Mouse (Mus musculus) T-helper 2 cell (primary cell): ENCODE measurements around the gene 4933409G03Rik.
"Not testable (repeated sequence)": the region's sequence is repeated elsewhere in the genome, so short reads cannot be mapped to it uniquely, and the experiment has no call there.

Source experiments
- in situ Hi-C: fragments of 300-600 bp; cut with MboI, MseI; formaldehyde crosslinking; loops from one replicate; pipeline ENCODE4 v1.15.1; 2025; ENCODE audit warnings: high pct_unique_total_duplicates

Gene 4933409G03Rik

GRCm38 (mm10) chr2:68582113-68582512, at the start of gene 4933409G03Rik:
Gene 4933409G03Rik, plus strand, starts transcription at chr2:68582413.
- in situ Hi-C loops: no loop called here

GRCm38 (mm10) chr2:68544190-68544589, 38.0 kb upstream of the 4933409G03Rik start:
- in situ Hi-C loops: no loop called here

- in situ Hi-C loops: no loop called here
These were observed 21.4 kb upstream of the 4933409G03Rik start for GRCm38 (mm10) chr2:68560821-68561220.

DNA sequence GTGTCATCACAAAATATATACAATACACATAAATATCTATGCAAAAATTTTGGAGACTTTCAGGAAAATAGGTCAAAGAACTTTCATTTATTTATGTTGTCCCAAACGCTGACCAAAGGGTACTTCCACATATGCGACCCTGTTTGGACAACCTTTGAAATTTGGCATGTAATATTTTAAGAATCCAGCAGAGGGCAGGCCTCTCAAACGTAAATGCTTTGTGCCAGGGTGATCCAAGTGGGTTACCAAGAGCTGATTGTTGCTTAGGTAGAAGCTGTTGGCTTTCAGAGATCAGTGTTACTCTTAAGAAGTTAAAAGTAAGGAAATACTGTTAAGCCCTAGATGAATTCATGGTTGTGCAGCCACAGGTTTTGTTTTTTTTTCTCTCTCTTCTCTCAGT, 18.9 kb upstream of the 4933409G03Rik start:
- in situ Hi-C loops: no loop called here

DNA sequence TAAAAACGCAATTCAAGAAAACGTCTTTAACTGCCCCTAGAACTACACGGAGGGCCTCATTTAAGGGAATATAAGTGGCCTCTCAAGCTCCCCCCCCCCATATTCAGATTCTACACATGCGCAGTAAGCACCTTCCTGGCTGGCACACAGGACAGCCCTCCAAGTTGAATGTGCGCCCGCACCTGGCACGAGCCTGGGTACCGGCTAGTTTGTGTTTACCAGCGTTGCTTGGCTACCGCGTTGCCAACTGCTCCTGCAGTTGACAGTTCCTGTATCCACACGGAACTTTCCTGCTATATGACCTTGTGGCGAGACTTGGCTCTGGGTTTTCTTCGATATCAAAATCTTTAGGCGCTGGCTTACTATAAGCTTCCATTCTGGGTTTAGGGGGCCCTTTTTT, 13.9 kb upstream of the 4933409G03Rik start:
- in situ Hi-C loops: no loop called here

DNA sequence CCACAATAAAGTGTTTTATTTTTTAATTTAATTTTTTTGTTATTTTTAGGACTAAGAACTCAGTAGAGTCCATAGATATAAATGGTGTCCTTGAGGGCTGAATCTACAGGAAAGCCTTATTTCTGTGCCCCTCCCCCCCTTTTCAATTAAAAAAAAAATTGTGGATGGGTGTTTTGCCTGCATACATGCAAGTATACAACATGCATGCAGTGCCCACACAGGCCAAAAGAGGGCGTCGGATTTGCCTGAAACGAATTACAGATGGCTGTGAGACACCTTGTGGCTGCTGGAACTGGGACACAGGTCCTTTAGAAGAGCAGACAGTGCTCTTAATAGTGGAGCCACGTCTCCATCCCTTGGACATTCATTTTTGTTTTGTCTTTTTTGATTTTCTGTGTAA, 9.9 kb upstream of the 4933409G03Rik start:
- in situ Hi-C loops: no loop called here

- in situ Hi-C loops: no loop called here
These were observed 10.6 kb downstream of the 4933409G03Rik start for GRCm38 (mm10) chr2:68592765-68593164.

GRCm38 (mm10) chr2:68656186-68656585, 74.0 kb downstream of the 4933409G03Rik start, which contains the start of gene 4932414N04Rik:
Gene 4932414N04Rik, plus strand, starts transcription at chr2:68656486.
- in situ Hi-C loops: not testable (repeated sequence)
